Mouse (Mus musculus): ENCODE data around the gene Aknad1. TPM values are rescaled to one million over a fixed set of nuclear protein-coding genes. Genes with fewer than 3 reads are reported as not detected.

Gene Aknad1
- polyA plus RNA-seq, 1 experiment, result 2.9 TPM

DNA sequence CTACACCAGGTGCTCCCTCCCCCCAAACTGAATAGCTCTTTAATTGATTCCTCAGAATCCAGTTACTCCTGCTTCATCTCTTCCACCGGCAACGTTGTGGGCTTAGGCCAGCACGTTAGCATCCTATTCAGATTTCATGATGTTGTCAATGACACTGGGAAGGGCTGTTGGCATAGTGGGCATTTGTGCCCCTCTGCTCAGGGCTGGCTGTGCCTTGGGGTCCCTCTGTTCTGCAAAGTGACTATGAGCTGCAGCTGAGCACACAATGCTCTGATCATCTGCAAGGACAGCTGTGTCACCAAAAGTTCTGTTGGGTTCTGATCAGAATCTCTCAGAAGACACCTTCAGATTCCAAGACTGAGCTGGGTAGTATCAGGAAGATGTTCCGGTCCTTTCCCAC is 4.6 kb downstream of the Aknad1 start:
- Histone ChIP-seq H3K27me3 (ENCODE audit: control insufficient read depth, insufficient read depth, insufficient read length) (no peaks in the 10 kb centered on the region), H3K79me2 (ENCODE audit: control insufficient read depth, insufficient read depth) (no peaks in the 10 kb centered on the region), H3ac (ENCODE audit: control insufficient read depth, insufficient read length) (no peak overlapping the region), H3K36me3 (ENCODE audit: control insufficient read depth, insufficient read depth) (no peaks in the 10 kb centered on the region), H3K4me2 (ENCODE audit: low read depth) (no peak overlapping the region), H3K4me3 (no peak overlapping the region)
- TF ChIP-seq TCF3 (IDR thresholded peaks at IDR 0.05; ENCODE audit: insufficient read length, low read depth) (no peak), CEBPB (IDR thresholded peaks at IDR 0.05; ENCODE audit: insufficient read depth, poor library complexity, severe bottlenecking) (no peak), TCF12 (IDR thresholded peaks at IDR 0.05; ENCODE audit: insufficient read depth, poor library complexity, severe bottlenecking) (no peak), POLR2AphosphoS2 (IDR thresholded peaks at IDR 0.05; ENCODE audit: insufficient read length, low read depth) (no peak), E2F4 (IDR thresholded peaks at IDR 0.05; ENCODE audit: insufficient read depth) (no peak)

DNA sequence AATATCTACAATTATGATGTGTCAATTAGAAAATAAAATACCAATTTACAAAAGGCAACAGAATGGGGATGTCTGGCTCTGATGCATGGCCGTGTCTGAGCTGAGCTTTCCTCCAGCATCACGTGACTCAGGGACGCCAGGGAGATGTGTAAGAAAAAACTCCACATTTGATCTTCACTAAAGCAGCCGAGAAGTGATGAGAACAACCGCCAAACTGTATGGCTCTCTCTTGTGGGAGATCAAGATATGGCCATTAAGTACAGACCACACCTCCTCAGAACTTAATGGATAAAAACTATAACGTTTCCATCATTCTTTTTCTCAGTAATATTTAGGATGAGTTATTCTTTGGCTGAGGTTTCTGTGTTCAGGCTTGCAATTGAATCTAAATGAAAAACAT is 11.6 kb downstream of the Aknad1 start:
- Histone ChIP-seq H3K27me3 (ENCODE audit: control insufficient read depth, insufficient read depth, insufficient read length) (no peaks in the 10 kb centered on the region), H3K4me2 (ENCODE audit: low read depth) (no peak overlapping the region)

DNA sequence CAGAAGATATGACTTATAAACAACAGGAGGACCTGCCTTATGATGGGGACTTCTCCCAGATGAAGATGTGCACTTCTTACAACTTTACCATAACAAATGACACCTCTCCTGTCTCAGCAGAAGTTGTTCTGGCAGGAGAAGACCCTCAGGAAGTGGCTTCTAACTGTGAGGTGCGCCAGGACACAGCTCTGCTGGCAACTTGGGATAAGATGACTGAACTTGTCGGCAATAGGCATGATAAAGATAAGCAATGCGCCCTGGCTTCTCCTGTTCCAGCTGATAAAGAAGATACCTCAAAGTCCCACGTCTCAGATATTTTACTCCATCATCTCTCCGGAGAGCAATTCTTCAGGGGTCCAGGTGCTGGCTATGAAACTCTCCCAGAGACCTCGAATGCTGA is 12.2 kb downstream of the Aknad1 start:
- Histone ChIP-seq H3K36me3 (ENCODE audit: control insufficient read depth, insufficient read depth) (peaks cover 14% of the 10 kb centered on the region), H3K4me2 (ENCODE audit: low read depth) (no peak overlapping the region), H3ac (ENCODE audit: control insufficient read depth, insufficient read length) (no peak overlapping the region), H3K27me3 (ENCODE audit: control insufficient read depth, insufficient read depth, insufficient read length) (no peaks in the 10 kb centered on the region), H3K4me3 (no peak overlapping the region), H3K79me2 (ENCODE audit: control insufficient read depth, insufficient read depth) (no peaks in the 10 kb centered on the region)
- TF ChIP-seq CEBPB (IDR thresholded peaks at IDR 0.05; ENCODE audit: insufficient read depth, poor library complexity, severe bottlenecking) (no peak), MAX (IDR thresholded peaks at IDR 0.05; ENCODE audit: low read depth) (no peak), POLR2A (IDR thresholded peaks at IDR 0.05; ENCODE audit: insufficient read length, low read depth) (no peak), MYOD1 (IDR thresholded peaks at IDR 0.05; ENCODE audit: control insufficient read depth in 1 of 3, insufficient read length in 2 of 3, low read depth in 2 of 3) (no peak), TCF3 (IDR thresholded peaks at IDR 0.05; ENCODE audit: insufficient read length, low read depth) (no peak), SRF (IDR thresholded peaks at IDR 0.05; ENCODE audit: control insufficient read depth, insufficient read length, low read depth) (no peak), POLR2AphosphoS2 (IDR thresholded peaks at IDR 0.05; ENCODE audit: insufficient read length, low read depth) (no peak)

More for the DNA sequence above, 11.6 kb downstream of the Aknad1 start:
- no peak overlapping the region for H3ac ChIP-seq (ENCODE audit: control insufficient read depth, insufficient read length)
- H3K79me2 ChIP-seq (ENCODE audit: control insufficient read depth, insufficient read depth), result no peaks in the 10 kb centered on the region
- TF ChIP-seq CEBPB (IDR thresholded peaks at IDR 0.05; ENCODE audit: insufficient read depth, poor library complexity, severe bottlenecking) (no peak), USF1 (IDR thresholded peaks at IDR 0.05; ENCODE audit: low read depth) (peak; percentile 60)
- H3K36me3 ChIP-seq (ENCODE audit: control insufficient read depth, insufficient read depth), result peaks cover 14% of the 10 kb centered on the region
- no peak overlapping the region for H3K4me3 ChIP-seq

DNA sequence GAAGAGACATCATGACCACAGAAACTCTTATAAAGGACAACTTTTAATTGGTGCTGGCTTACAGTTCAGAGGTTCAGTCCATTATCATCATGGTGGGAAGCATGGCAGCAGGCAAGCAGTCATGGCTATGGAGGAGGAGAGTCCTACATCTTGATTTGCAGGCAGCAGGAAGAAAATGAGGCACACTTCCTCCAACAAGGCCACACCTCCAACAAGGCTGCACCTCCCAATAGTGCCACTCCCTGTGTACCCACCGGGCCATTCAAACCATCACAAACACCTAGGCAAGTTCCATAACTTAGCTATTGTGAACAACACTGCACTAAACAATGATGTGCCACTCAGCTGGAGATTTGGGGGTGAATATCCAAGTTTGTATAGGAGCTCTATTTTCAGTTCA is 15.1 kb downstream of the Aknad1 start:
- TF ChIP-seq MYOG (IDR thresholded peaks at IDR 0.05; ENCODE audit: control insufficient read depth in 1 of 3, insufficient read depth in 1 of 3, insufficient read length in 2 of 3, low read depth in 2 of 3), result no peak
- no peak for TF ChIP-seq CEBPB (IDR thresholded peaks at IDR 0.05; ENCODE audit: insufficient read depth, poor library complexity, severe bottlenecking)
- no peak for TF ChIP-seq E2F4 (IDR thresholded peaks at IDR 0.05; ENCODE audit: insufficient read depth)
- no peak for TF ChIP-seq TCF3 (IDR thresholded peaks at IDR 0.05; ENCODE audit: insufficient read length, low read depth)
- TF ChIP-seq TCF12 (IDR thresholded peaks at IDR 0.05; ENCODE audit: insufficient read depth, poor library complexity, severe bottlenecking), result no peak
- no peak for TF ChIP-seq SRF (IDR thresholded peaks at IDR 0.05; ENCODE audit: control insufficient read depth, insufficient read length, low read depth)
- no peak for TF ChIP-seq MYOD1 (IDR thresholded peaks at IDR 0.05; ENCODE audit: control insufficient read depth in 1 of 3, insufficient read length in 2 of 3, low read depth in 2 of 3)
- TF ChIP-seq POLR2A (IDR thresholded peaks at IDR 0.05; ENCODE audit: insufficient read length, low read depth), result no peak
- TF ChIP-seq POLR2AphosphoS2 (IDR thresholded peaks at IDR 0.05; ENCODE audit: insufficient read length, low read depth), result no peak
- no peak for TF ChIP-seq REST (IDR thresholded peaks at IDR 0.05; ENCODE audit: insufficient read depth, insufficient read length)
- no peak for TF ChIP-seq USF1 (IDR thresholded peaks at IDR 0.05; ENCODE audit: low read depth)
- TF ChIP-seq MAX (IDR thresholded peaks at IDR 0.05; ENCODE audit: low read depth), result no peak
- Histone ChIP-seq H3K27me3 (ENCODE audit: control insufficient read depth, insufficient read depth, insufficient read length) (no peaks in the 10 kb centered on the region), H3K4me3 (no peak overlapping the region), H3K36me3 (ENCODE audit: control insufficient read depth, insufficient read depth) (peaks cover 14% of the 10 kb centered on the region), H3K79me2 (ENCODE audit: control insufficient read depth, insufficient read depth) (no peaks in the 10 kb centered on the region), H3ac (ENCODE audit: control insufficient read depth, insufficient read length) (no peak overlapping the region), H3K4me2 (ENCODE audit: low read depth) (no peak overlapping the region)

DNA sequence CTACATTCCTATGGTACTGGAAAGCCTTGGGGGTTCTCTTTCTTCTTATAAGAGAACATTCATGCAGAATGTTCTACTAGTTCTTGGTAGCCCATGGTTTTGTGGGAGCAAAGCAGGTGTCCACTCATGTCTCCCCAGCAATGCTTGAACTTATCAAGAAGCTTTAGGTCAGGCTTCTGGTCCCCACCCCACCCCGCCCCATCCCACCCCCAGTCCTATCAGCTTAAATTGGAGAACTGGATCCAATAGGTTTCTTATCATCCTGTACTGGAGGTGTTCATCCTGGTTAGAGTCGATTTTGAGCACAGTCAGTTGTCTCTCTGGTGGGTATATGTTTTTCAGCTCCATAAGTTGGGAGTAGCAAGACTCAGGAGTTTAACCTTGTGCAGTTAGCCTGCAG is 16.1 kb downstream of the Aknad1 start:
- no peak overlapping the region for H3K4me3 ChIP-seq
- H3K4me2 ChIP-seq (ENCODE audit: low read depth), result no peak overlapping the region
- H3K27me3 ChIP-seq (ENCODE audit: control insufficient read depth, insufficient read depth, insufficient read length), result no peaks in the 10 kb centered on the region
- peaks cover 14% of the 10 kb centered on the region for H3K36me3 ChIP-seq (ENCODE audit: control insufficient read depth, insufficient read depth)
- TF ChIP-seq E2F4 (IDR thresholded peaks at IDR 0.05; ENCODE audit: insufficient read depth), result no peak
- TF ChIP-seq POLR2AphosphoS2 (IDR thresholded peaks at IDR 0.05; ENCODE audit: insufficient read length, low read depth), result no peak
- no peak for TF ChIP-seq REST (IDR thresholded peaks at IDR 0.05; ENCODE audit: insufficient read depth, insufficient read length)
- TF ChIP-seq MYOG (IDR thresholded peaks at IDR 0.05; ENCODE audit: control insufficient read depth in 1 of 3, insufficient read depth in 1 of 3, insufficient read length in 2 of 3, low read depth in 2 of 3), result no peak
- H3K79me2 ChIP-seq (ENCODE audit: control insufficient read depth, insufficient read depth), result no peaks in the 10 kb centered on the region
- H3ac ChIP-seq (ENCODE audit: control insufficient read depth, insufficient read length), result no peak overlapping the region

DNA sequence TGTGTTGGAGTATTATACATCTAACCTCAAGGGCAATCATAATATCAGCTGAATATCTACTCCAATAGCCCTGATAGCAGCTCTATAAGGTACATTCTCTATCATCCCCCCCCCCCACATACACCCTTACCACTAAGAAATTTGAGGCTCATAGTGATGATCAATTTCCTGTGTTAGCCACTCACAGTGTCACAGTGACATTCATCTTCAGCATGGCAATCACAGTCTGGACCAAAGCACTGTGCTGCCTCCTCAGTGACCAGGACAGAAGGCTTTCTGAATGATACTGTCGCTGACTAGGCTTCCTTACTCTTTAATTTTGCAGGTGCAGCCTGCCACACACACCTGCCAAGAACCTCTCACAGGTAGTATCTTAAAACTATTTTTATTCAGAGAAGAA is 16.7 kb downstream of the Aknad1 start:
- H3K4me3 ChIP-seq, result no peak overlapping the region
- no peaks in the 10 kb centered on the region for H3K79me2 ChIP-seq (ENCODE audit: control insufficient read depth, insufficient read depth)
- TF ChIP-seq MAX (IDR thresholded peaks at IDR 0.05; ENCODE audit: low read depth) (no peak), E2F4 (IDR thresholded peaks at IDR 0.05; ENCODE audit: insufficient read depth) (no peak), REST (IDR thresholded peaks at IDR 0.05; ENCODE audit: insufficient read depth, insufficient read length) (no peak), CEBPB (IDR thresholded peaks at IDR 0.05; ENCODE audit: insufficient read depth, poor library complexity, severe bottlenecking) (no peak), MYOD1 (IDR thresholded peaks at IDR 0.05; ENCODE audit: control insufficient read depth in 1 of 3, insufficient read length in 2 of 3, low read depth in 2 of 3) (no peak), POLR2A (IDR thresholded peaks at IDR 0.05; ENCODE audit: insufficient read length, low read depth) (no peak), SRF (IDR thresholded peaks at IDR 0.05; ENCODE audit: control insufficient read depth, insufficient read length, low read depth) (no peak), POLR2AphosphoS2 (IDR thresholded peaks at IDR 0.05; ENCODE audit: insufficient read length, low read depth) (no peak)
- H3K36me3 ChIP-seq (ENCODE audit: control insufficient read depth, insufficient read depth), result peaks cover 14% of the 10 kb centered on the region
- no peak overlapping the region for H3ac ChIP-seq (ENCODE audit: control insufficient read depth, insufficient read length)
- no peaks in the 10 kb centered on the region for H3K27me3 ChIP-seq (ENCODE audit: control insufficient read depth, insufficient read depth, insufficient read length)
- H3K4me2 ChIP-seq (ENCODE audit: low read depth), result no peak overlapping the region
